Mouse (Mus musculus): Measurements from ENCODE around the gene Aatk. TPM values are rescaled to one million over a fixed set of nuclear protein-coding genes. Genes with fewer than 3 reads are reported as not detected.
A peak's percentile ranks its signal among the peaks of the same experiment; 100 is the strongest.

Aatk gene
- polyA plus RNA-seq, 1 experiment: 235 TPM

GRCm38 (mm10) chr11:119970021-119970851 lies 76.7 kb downstream of the Aatk start:
- Histone ChIP-seq H3K4me1 (ENCODE audit: control insufficient read depth, insufficient read depth, low read length) (peaks cover 6% of the 10 kb centered on the region), H3K4me3 (ENCODE audit: insufficient read depth, low read length) (no peak overlapping the region), H3K27ac (ENCODE audit: insufficient read depth, low read length) (no peak overlapping the region)
- TF ChIP-seq POLR2A (IDR thresholded peaks at IDR 0.05; ENCODE audit: extremely low read depth, insufficient read depth, low read length) (no peak), CTCF (IDR thresholded peaks at IDR 0.05; ENCODE audit: extremely low read depth, insufficient read depth, low read length) (no peak)

GRCm38 (mm10) chr11:119967892-119968291 lies 79.1 kb downstream of the Aatk start:
- Histone ChIP-seq H3K4me3 (ENCODE audit: insufficient read depth, low read length) (no peak overlapping the region), H3K27ac (ENCODE audit: insufficient read depth, low read length) (no peak overlapping the region), H3K4me1 (ENCODE audit: control insufficient read depth, insufficient read depth, low read length) (peaks cover 12% of the 10 kb centered on the region)
- TF ChIP-seq POLR2A (IDR thresholded peaks at IDR 0.05; ENCODE audit: extremely low read depth, insufficient read depth, low read length) (no peak), CTCF (IDR thresholded peaks at IDR 0.05; ENCODE audit: extremely low read depth, insufficient read depth, low read length) (no peak)

GRCm38 (mm10) chr11:119967401-119967800 lies 79.6 kb downstream of the Aatk start:
- H3K27ac ChIP-seq (ENCODE audit: insufficient read depth, low read length): no peak overlapping the region
- H3K4me1 ChIP-seq (ENCODE audit: control insufficient read depth, insufficient read depth, low read length): peaks cover 12% of the 10 kb centered on the region
- TF ChIP-seq CTCF (IDR thresholded peaks at IDR 0.05; ENCODE audit: extremely low read depth, insufficient read depth, low read length): no peak
- H3K4me3 ChIP-seq (ENCODE audit: insufficient read depth, low read length): no peak overlapping the region

GRCm38 (mm10) chr11:119966294-119966693 lies 80.7 kb downstream of the Aatk start:
- no peak overlapping the region for H3K4me3 ChIP-seq (ENCODE audit: insufficient read depth, low read length)
- H3K4me1 ChIP-seq (ENCODE audit: control insufficient read depth, insufficient read depth, low read length): peaks cover 16% of the 10 kb centered on the region
- no peak for TF ChIP-seq POLR2A (IDR thresholded peaks at IDR 0.05; ENCODE audit: extremely low read depth, insufficient read depth, low read length)
- no peak for TF ChIP-seq CTCF (IDR thresholded peaks at IDR 0.05; ENCODE audit: extremely low read depth, insufficient read depth, low read length)
- H3K27ac ChIP-seq (ENCODE audit: insufficient read depth, low read length): no peak overlapping the region

GRCm38 (mm10) chr11:119965053-119965452 lies 81.9 kb downstream of the Aatk start:
- Histone ChIP-seq H3K4me1 (ENCODE audit: control insufficient read depth, insufficient read depth, low read length) (peaks cover 19% of the 10 kb centered on the region), H3K27ac (ENCODE audit: insufficient read depth, low read length) (no peak overlapping the region), H3K4me3 (ENCODE audit: insufficient read depth, low read length) (no peak overlapping the region)
- TF ChIP-seq POLR2A (IDR thresholded peaks at IDR 0.05; ENCODE audit: extremely low read depth, insufficient read depth, low read length): no peak
- TF ChIP-seq CTCF (IDR thresholded peaks at IDR 0.05; ENCODE audit: extremely low read depth, insufficient read depth, low read length): no peak

- TF ChIP-seq CTCF (IDR thresholded peaks at IDR 0.05; ENCODE audit: extremely low read depth, insufficient read depth, low read length) (no peak), POLR2A (IDR thresholded peaks at IDR 0.05; ENCODE audit: extremely low read depth, insufficient read depth, low read length) (no peak)
- Histone ChIP-seq H3K4me3 (ENCODE audit: insufficient read depth, low read length) (no peak overlapping the region), H3K27ac (ENCODE audit: insufficient read depth, low read length) (peak overlapping the region; percentile 31; the same call in 1 of the 2 replicates), H3K4me1 (ENCODE audit: control insufficient read depth, insufficient read depth, low read length) (peaks cover 31% of the 10 kb centered on the region)
These were observed 85.5 kb downstream of the Aatk start for GRCm38 (mm10) chr11:119961511-119961910.

GRCm38 (mm10) chr11:119960671-119961070 lies 86.3 kb downstream of the Aatk start:
- TF ChIP-seq POLR2A (IDR thresholded peaks at IDR 0.05; ENCODE audit: extremely low read depth, insufficient read depth, low read length): no peak
- no peak for TF ChIP-seq CTCF (IDR thresholded peaks at IDR 0.05; ENCODE audit: extremely low read depth, insufficient read depth, low read length)
- H3K27ac ChIP-seq (ENCODE audit: insufficient read depth, low read length): peak overlapping the region; percentile 31

GRCm38 (mm10) chr11:119959714-119960113 lies 87.3 kb downstream of the Aatk start:
- Histone ChIP-seq H3K4me1 (ENCODE audit: control insufficient read depth, insufficient read depth, low read length) (peaks cover 36% of the 10 kb centered on the region), H3K4me3 (ENCODE audit: insufficient read depth, low read length) (no peak overlapping the region), H3K27ac (ENCODE audit: insufficient read depth, low read length) (peak overlapping the region; percentile 65)
- no peak for TF ChIP-seq CTCF (IDR thresholded peaks at IDR 0.05; ENCODE audit: extremely low read depth, insufficient read depth, low read length)
- TF ChIP-seq POLR2A (IDR thresholded peaks at IDR 0.05; ENCODE audit: extremely low read depth, insufficient read depth, low read length): no peak

More at GRCm38 (mm10) chr11:119960671-119961070, 86.3 kb downstream of the Aatk start:
- peaks cover 38% of the 10 kb centered on the region for H3K4me1 ChIP-seq (ENCODE audit: control insufficient read depth, insufficient read depth, low read length)
- H3K4me3 ChIP-seq (ENCODE audit: insufficient read depth, low read length): no peak overlapping the region

- TF ChIP-seq POLR2A (IDR thresholded peaks at IDR 0.05; ENCODE audit: extremely low read depth, insufficient read depth, low read length): no peak
- H3K27ac ChIP-seq (ENCODE audit: insufficient read depth, low read length): peak overlapping the region; percentile 65
- H3K4me1 ChIP-seq (ENCODE audit: control insufficient read depth, insufficient read depth, low read length): peaks cover 37% of the 10 kb centered on the region
- no peak overlapping the region for H3K4me3 ChIP-seq (ENCODE audit: insufficient read depth, low read length)
These were observed 88.1 kb downstream of the Aatk start for GRCm38 (mm10) chr11:119958856-119959255.

Other genes starting within 250 kb of the Aatk start
- 44.2 and 48.1 TPM in 2 replicates for gene Chmp6, start 133.7 kb downstream of the Aatk start, polyA plus RNA-seq (2012; rRNA removed)
- gene Baiap2, start 104.4 kb downstream of the Aatk start, polyA plus RNA-seq (2012; rRNA removed): 234 and 253 TPM in 2 replicates
- 32.1 and 39.6 TPM in 2 replicates for gene Cep131, start 39.7 kb upstream of the Aatk start, polyA plus RNA-seq (2012; rRNA removed)
- gene Tepsin, start 51.6 kb upstream of the Aatk start, polyA plus RNA-seq (2012; rRNA removed): 30.8 and 32.6 TPM in 2 replicates
- gene Ndufaf8, start 51.8 kb upstream of the Aatk start, polyA plus RNA-seq (2012; rRNA removed): 52.8 and 54.7 TPM in 2 replicates
- gene Slc38a10, start 104.2 kb upstream of the Aatk start, polyA plus RNA-seq (2012; rRNA removed): 57.7 and 60.3 TPM in 2 replicates
- 10.1 and 10.2 TPM in 2 replicates for gene Bahcc1, start 185.8 kb upstream of the Aatk start, polyA plus RNA-seq (2012; rRNA removed)